Mouse (Mus musculus): Measurements from ENCODE around the gene Il12rb1. TPM values are rescaled to one million over a fixed set of nuclear protein-coding genes. Genes with fewer than 3 reads are reported as not detected.

Il12rb1 gene
- polyA plus RNA-seq, 1 experiment from 2014 or later: 0.23 TPM

GRCm38 (mm10) chr8:70792700-70793099 is 15.5 kb upstream of the Il12rb1 start:
- Histone ChIP-seq H3K9me3 (replicated peaks; ENCODE audit: control insufficient read depth, low read length) (no peaks in the 10 kb centered on the region), H3K9ac (ENCODE audit: low read length) (peak overlapping the region; percentile 96), H3K27ac (ENCODE audit: low read length) (peak overlapping the region; percentile 89), H3K36me3 (ENCODE audit: control insufficient read depth, insufficient read depth, low read length) (peaks cover 11% of the 10 kb centered on the region), H3K4me3 (replicated peaks; ENCODE audit: low read length) (peak overlapping the region; percentile 83), H3K4me1 (ENCODE audit: control insufficient read depth, insufficient read depth, low read length) (peaks cover 41% of the 10 kb centered on the region), H3K4me2 (ENCODE audit: low read depth, low read length) (peak overlapping the region; percentile 93), H3K27me3 (ENCODE audit: control insufficient read depth, insufficient read depth, low read length) (no peaks in the 10 kb centered on the region)
- peak; percentile 46 for ATAC-seq (ENCODE audit: insufficient read depth, low FRiP score)
- WGBS: under 1% methylated on average over 20 of the region's 20 CpGs

DNA sequence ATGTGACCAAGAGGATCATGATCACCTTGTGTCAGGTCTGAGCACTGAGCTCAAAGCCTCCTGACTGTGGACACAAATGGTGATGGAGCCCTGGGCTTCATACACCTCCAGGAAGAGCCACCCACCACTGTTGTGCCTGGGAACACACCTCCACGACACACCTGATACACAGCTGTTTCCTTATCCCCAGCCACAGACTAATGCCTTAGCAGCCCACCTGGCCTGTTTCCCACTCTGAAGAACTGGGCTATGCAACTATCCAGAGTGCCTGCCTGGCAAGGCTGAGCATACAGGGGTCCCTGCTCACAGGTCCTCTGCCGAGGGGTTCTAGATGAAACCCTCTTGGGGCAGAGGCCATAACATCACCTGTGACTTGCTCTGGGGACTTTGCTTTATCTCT is 14.0 kb upstream of the Il12rb1 start:
- H3K36me3 ChIP-seq (ENCODE audit: control insufficient read depth, insufficient read depth, low read length): no peaks in the 10 kb centered on the region; the same call in 1 of the 2 replicates
- WGBS: 76% methylated on average over 2 of the region's 2 CpGs
- no peaks in the 10 kb centered on the region for H3K9me3 ChIP-seq (replicated peaks; ENCODE audit: control insufficient read depth, low read length)
- peaks cover 48% of the 10 kb centered on the region for H3K4me1 ChIP-seq (ENCODE audit: control insufficient read depth, insufficient read depth, low read length)
- ATAC-seq (ENCODE audit: insufficient read depth, low FRiP score): no peak
- H3K27ac ChIP-seq (ENCODE audit: low read length): no peak overlapping the region
- H3K27me3 ChIP-seq (ENCODE audit: control insufficient read depth, insufficient read depth, low read length): peaks cover 9% of the 10 kb centered on the region
- no peak overlapping the region for H3K4me3 ChIP-seq (replicated peaks; ENCODE audit: low read length)
- H3K4me2 ChIP-seq (ENCODE audit: low read depth, low read length): no peak overlapping the region
- no peak overlapping the region for H3K9ac ChIP-seq (ENCODE audit: low read length)

- ATAC-seq (ENCODE audit: insufficient read depth, low FRiP score): no peak
- H3K36me3 ChIP-seq (ENCODE audit: control insufficient read depth, insufficient read depth, low read length): no peaks in the 10 kb centered on the region
- WGBS: 82% methylated on average over 2 of the region's 2 CpGs
- H3K9me3 ChIP-seq (replicated peaks; ENCODE audit: control insufficient read depth, low read length): no peaks in the 10 kb centered on the region
- H3K4me1 ChIP-seq (ENCODE audit: control insufficient read depth, insufficient read depth, low read length): peaks cover 44% of the 10 kb centered on the region
- H3K4me3 ChIP-seq (replicated peaks; ENCODE audit: low read length): no peak overlapping the region
- H3K27ac ChIP-seq (ENCODE audit: low read length): no peak overlapping the region
- H3K9ac ChIP-seq (ENCODE audit: low read length): no peak overlapping the region
- no peak overlapping the region for H3K4me2 ChIP-seq (ENCODE audit: low read depth, low read length)
- H3K27me3 ChIP-seq (ENCODE audit: control insufficient read depth, insufficient read depth, low read length): peaks cover 18% of the 10 kb centered on the region
These were observed 12.9 kb upstream of the Il12rb1 start for GRCm38 (mm10) chr8:70795370-70795769.

DNA sequence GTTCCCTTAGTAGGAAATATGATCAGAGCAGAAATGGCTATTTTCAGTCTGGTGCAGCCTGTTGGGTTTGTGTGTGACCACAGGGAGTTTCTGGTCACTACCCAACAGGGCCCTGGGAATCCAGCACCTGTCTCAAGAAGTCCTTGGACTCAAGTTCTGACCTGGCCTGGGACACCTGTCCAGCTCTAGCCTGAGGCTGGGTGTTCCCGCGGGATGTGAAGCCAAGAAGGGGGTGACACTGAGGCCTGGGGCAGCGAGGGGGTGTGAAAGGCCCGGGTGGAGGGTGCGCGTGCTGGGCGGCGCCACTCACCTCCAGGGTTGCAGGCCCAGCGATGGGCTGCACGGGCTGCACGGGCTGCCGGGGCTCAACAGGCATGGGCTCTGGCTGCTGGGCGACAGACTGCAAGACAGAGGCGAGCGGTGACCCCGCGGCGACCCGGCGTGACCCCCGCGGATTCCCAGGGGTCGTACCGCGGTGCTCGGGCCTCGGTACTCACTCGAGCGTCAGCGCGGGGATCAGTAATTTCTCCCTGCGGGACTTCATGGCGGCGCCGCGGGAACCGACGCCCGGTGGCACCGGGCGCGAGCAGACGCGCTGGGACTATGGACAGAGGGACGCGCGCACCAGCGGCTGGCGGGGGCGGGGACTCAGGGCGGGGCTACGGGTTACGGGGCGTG is 11.7 kb upstream of the Il12rb1 start:
- Histone ChIP-seq H3K4me1 (ENCODE audit: control insufficient read depth, insufficient read depth, low read length) (peaks cover 32% of the 10 kb centered on the region), H3K9ac (ENCODE audit: low read length) (peak overlapping the region; percentile 78), H3K36me3 (ENCODE audit: control insufficient read depth, insufficient read depth, low read length) (no peaks in the 10 kb centered on the region), H3K27me3 (ENCODE audit: control insufficient read depth, insufficient read depth, low read length) (peaks cover 18% of the 10 kb centered on the region), H3K27ac (ENCODE audit: low read length) (peak overlapping the region; percentile 69; the same call in 1 of the 2 replicates), H3K4me2 (ENCODE audit: low read depth, low read length) (peak overlapping the region; percentile 96), H3K4me3 (replicated peaks; ENCODE audit: low read length) (peak overlapping the region; percentile 64), H3K9me3 (replicated peaks; ENCODE audit: control insufficient read depth, low read length) (no peaks in the 10 kb centered on the region)
- no peak for ATAC-seq (ENCODE audit: insufficient read depth, low FRiP score)
- WGBS: 2% methylated on average over 54 of the region's 54 CpGs

- Histone ChIP-seq H3K4me2 (ENCODE audit: low read depth, low read length) (peak overlapping the region; percentile 96), H3K27me3 (ENCODE audit: control insufficient read depth, insufficient read depth, low read length) (peaks cover 20% of the 10 kb centered on the region), H3K4me1 (ENCODE audit: control insufficient read depth, insufficient read depth, low read length) (peaks cover 28% of the 10 kb centered on the region), H3K9me3 (replicated peaks; ENCODE audit: control insufficient read depth, low read length) (no peaks in the 10 kb centered on the region), H3K27ac (ENCODE audit: low read length) (peak overlapping the region; percentile 69), H3K9ac (ENCODE audit: low read length) (peak overlapping the region; percentile 78), H3K4me3 (replicated peaks; ENCODE audit: low read length) (peak overlapping the region; percentile 64), H3K36me3 (ENCODE audit: control insufficient read depth, insufficient read depth, low read length) (no peaks in the 10 kb centered on the region)
- peak; percentile 89 for ATAC-seq (ENCODE audit: insufficient read depth, low FRiP score)
- under 1% methylated on average over 57 of the region's 57 CpGs for WGBS
These were observed 10.9 kb upstream of the Il12rb1 start for GRCm38 (mm10) chr8:70797081-70798070.

GRCm38 (mm10) chr8:70798281-70798680 is 10.0 kb upstream of the Il12rb1 start:
- 10% methylated on average over 15 of the region's 15 CpGs for WGBS
- H3K9ac ChIP-seq (ENCODE audit: low read length): peak overlapping the region; percentile 68
- no peaks in the 10 kb centered on the region for H3K9me3 ChIP-seq (replicated peaks; ENCODE audit: control insufficient read depth, low read length)
- H3K4me3 ChIP-seq (replicated peaks; ENCODE audit: low read length): peak overlapping the region; percentile 64
- no peaks in the 10 kb centered on the region for H3K36me3 ChIP-seq (ENCODE audit: control insufficient read depth, insufficient read depth, low read length)
- H3K4me1 ChIP-seq (ENCODE audit: control insufficient read depth, insufficient read depth, low read length): peaks cover 19% of the 10 kb centered on the region
- no peak overlapping the region for H3K27ac ChIP-seq (ENCODE audit: low read length)
- ATAC-seq (ENCODE audit: insufficient read depth, low FRiP score): no peak
- peaks cover 22% of the 10 kb centered on the region for H3K27me3 ChIP-seq (ENCODE audit: control insufficient read depth, insufficient read depth, low read length)
- H3K4me2 ChIP-seq (ENCODE audit: low read depth, low read length): peak overlapping the region; percentile 96

DNA sequence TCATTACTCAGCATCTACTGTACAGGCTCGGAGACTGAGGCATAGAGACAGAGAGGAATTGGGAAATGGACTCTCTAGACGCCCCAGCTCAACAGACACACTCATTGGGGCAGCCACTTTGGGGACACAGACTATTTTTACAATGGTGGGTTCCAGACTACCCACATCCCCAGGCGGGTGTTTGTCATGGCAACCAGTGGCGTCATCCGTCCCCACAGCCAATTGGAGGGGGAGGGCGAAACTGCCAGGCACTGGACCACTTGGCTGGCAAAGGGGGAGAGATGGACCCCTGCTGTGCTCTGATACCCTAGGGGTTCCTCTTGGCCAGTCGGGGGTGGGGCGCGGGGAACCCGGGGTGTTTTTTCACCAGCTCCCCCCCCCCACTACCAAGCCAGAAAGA is 7.6 kb upstream of the Il12rb1 start:
- Histone ChIP-seq H3K4me3 (replicated peaks; ENCODE audit: low read length) (no peak overlapping the region), H3K27ac (ENCODE audit: low read length) (no peak overlapping the region), H3K4me2 (ENCODE audit: low read depth, low read length) (no peak overlapping the region), H3K36me3 (ENCODE audit: control insufficient read depth, insufficient read depth, low read length) (no peaks in the 10 kb centered on the region), H3K9me3 (replicated peaks; ENCODE audit: control insufficient read depth, low read length) (no peaks in the 10 kb centered on the region), H3K27me3 (ENCODE audit: control insufficient read depth, insufficient read depth, low read length) (peaks cover 29% of the 10 kb centered on the region), H3K9ac (ENCODE audit: low read length) (no peak overlapping the region), H3K4me1 (ENCODE audit: control insufficient read depth, insufficient read depth, low read length) (peaks cover 27% of the 10 kb centered on the region)
- 54% methylated on average over 10 of the region's 10 CpGs for WGBS
- ATAC-seq (ENCODE audit: insufficient read depth, low FRiP score): no peak

GRCm38 (mm10) chr8:70801156-70801555 is 7.1 kb upstream of the Il12rb1 start:
- Histone ChIP-seq H3K4me2 (ENCODE audit: low read depth, low read length) (no peak overlapping the region), H3K4me3 (replicated peaks; ENCODE audit: low read length) (no peak overlapping the region), H3K4me1 (ENCODE audit: control insufficient read depth, insufficient read depth, low read length) (peaks cover 27% of the 10 kb centered on the region), H3K36me3 (ENCODE audit: control insufficient read depth, insufficient read depth, low read length) (no peaks in the 10 kb centered on the region), H3K9ac (ENCODE audit: low read length) (no peak overlapping the region), H3K27ac (ENCODE audit: low read length) (no peak overlapping the region), H3K9me3 (replicated peaks; ENCODE audit: control insufficient read depth, low read length) (no peaks in the 10 kb centered on the region), H3K27me3 (ENCODE audit: control insufficient read depth, insufficient read depth, low read length) (peaks cover 29% of the 10 kb centered on the region)
- ATAC-seq (ENCODE audit: insufficient read depth, low FRiP score): no peak
- 25% methylated on average over 15 of the region's 15 CpGs for WGBS

DNA sequence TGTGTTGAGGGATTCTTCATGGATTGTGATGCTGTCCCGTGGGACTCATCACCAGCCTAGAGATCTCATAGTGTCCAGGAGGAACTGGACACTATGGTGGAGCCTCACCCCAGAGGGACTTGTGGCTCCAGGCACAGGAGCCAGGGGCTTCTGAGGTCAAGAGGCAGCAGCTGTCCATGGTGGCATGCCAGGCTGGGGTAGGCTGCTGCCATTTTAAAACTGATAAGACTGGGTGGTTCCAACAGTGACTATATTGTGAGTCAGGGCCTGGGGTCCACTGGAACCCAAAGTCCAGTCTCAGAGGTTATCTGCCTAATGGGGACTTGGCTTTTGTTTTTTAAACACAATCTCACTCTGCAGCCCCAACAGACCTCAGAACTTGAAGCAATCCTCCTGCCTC is 6.4 kb upstream of the Il12rb1 start:
- no peak overlapping the region for H3K4me2 ChIP-seq (ENCODE audit: low read depth, low read length)
- ATAC-seq (ENCODE audit: insufficient read depth, low FRiP score): no peak
- H3K4me1 ChIP-seq (ENCODE audit: control insufficient read depth, insufficient read depth, low read length): peaks cover 21% of the 10 kb centered on the region
- H3K9me3 ChIP-seq (replicated peaks; ENCODE audit: control insufficient read depth, low read length): no peaks in the 10 kb centered on the region
- 90% methylated on average over 1 of the region's 1 CpGs for WGBS
- H3K27me3 ChIP-seq (ENCODE audit: control insufficient read depth, insufficient read depth, low read length): peaks cover 29% of the 10 kb centered on the region
- no peaks in the 10 kb centered on the region for H3K36me3 ChIP-seq (ENCODE audit: control insufficient read depth, insufficient read depth, low read length)
- no peak overlapping the region for H3K4me3 ChIP-seq (replicated peaks; ENCODE audit: low read length)
- H3K9ac ChIP-seq (ENCODE audit: low read length): no peak overlapping the region
- no peak overlapping the region for H3K27ac ChIP-seq (ENCODE audit: low read length)

All from stomach, embryonic 16.5 days (tissue).